Mouse (Mus musculus) brown adipose tissue, adult 24 weeks (tissue): Measurements from ENCODE around the gene Gm17657. TPM values are rescaled to one million over a fixed set of nuclear protein-coding genes. Genes with fewer than 3 reads are reported as not detected.

Experiments
- polyA plus RNA-seq: library from polyadenylated mRNA; stranded (reverse); fragments of >200 nt; gene quantifications from 2 replicates; pipeline ENCODE4 v1.2.4, GENCODE M21; 2012; ENCODE audit not compliant: missing spikeins, insufficient read depth, insufficient read length

Gene Gm17657
- polyA plus RNA-seq, 1 experiment: not detected

Other genes starting within 250 kb of the Gm17657 start
- 32.6 and 73.5 TPM in 2 replicates for gene Pi16, start 232.0 kb downstream of the Gm17657 start, polyA plus RNA-seq
- 261 and 305 TPM in 2 replicates for gene Mtch1, start 201.7 kb downstream of the Gm17657 start, polyA plus RNA-seq
- gene Fgd2, start 188.7 kb downstream of the Gm17657 start, polyA plus RNA-seq: 2.1 and 3.4 TPM in 2 replicates
- 77.0 and 152 TPM in 2 replicates for gene Pim1, start 58.9 kb downstream of the Gm17657 start, polyA plus RNA-seq
- gene Tbc1d22b, start 147 bp upstream of the Gm17657 start, polyA plus RNA-seq: 7.2 and 8.4 TPM in 2 replicates
- not detected in 2 replicates for gene Tmem217, start 2.7 kb upstream of the Gm17657 start, polyA plus RNA-seq
- 11.0 and 11.7 TPM in 2 replicates for gene Rnf8, start 65.2 kb upstream of the Gm17657 start, polyA plus RNA-seq
- gene Gm28043, start 65.2 kb upstream of the Gm17657 start, polyA plus RNA-seq: 0.48 and 1.0 TPM in 2 replicates
- 23.9 and 27.6 TPM in 2 replicates for gene Cmtr1, start 111.0 kb upstream of the Gm17657 start, polyA plus RNA-seq
- 14.6 and 20.1 TPM in 2 replicates for gene Ccdc167, start 167.4 kb upstream of the Gm17657 start, polyA plus RNA-seq